Mouse (Mus musculus) adrenal gland, postnatal 25 days (tissue): ENCODE results near the gene 1700029P11Rik. TPM values are rescaled to one million over a fixed set of nuclear protein-coding genes. Genes with fewer than 3 reads are reported as not detected.

ENCODE experiments used
- DNase-seq: peaks from one replicate; pipeline ENCODE4 v3.0.0; 2021; ENCODE audit warnings: mixed read lengths
- total RNA-seq: library from RNA; stranded (reverse); gene quantifications from 2 replicates; pipeline ENCODE4 v1.2.3, GENCODE M21; 2021

The 1700029P11Rik gene
- total RNA-seq, 1 experiment from 2014 or later: not detected

- no peak for DNase-seq
Measured at GRCm38 (mm10) chr15:82014745-82015391, 34.5 kb downstream of the 1700029P11Rik start.

GRCm38 (mm10) chr15:82015392-82016100 is 35.2 kb downstream of the 1700029P11Rik start:
- DNase-seq: peak; percentile 39

DNA sequence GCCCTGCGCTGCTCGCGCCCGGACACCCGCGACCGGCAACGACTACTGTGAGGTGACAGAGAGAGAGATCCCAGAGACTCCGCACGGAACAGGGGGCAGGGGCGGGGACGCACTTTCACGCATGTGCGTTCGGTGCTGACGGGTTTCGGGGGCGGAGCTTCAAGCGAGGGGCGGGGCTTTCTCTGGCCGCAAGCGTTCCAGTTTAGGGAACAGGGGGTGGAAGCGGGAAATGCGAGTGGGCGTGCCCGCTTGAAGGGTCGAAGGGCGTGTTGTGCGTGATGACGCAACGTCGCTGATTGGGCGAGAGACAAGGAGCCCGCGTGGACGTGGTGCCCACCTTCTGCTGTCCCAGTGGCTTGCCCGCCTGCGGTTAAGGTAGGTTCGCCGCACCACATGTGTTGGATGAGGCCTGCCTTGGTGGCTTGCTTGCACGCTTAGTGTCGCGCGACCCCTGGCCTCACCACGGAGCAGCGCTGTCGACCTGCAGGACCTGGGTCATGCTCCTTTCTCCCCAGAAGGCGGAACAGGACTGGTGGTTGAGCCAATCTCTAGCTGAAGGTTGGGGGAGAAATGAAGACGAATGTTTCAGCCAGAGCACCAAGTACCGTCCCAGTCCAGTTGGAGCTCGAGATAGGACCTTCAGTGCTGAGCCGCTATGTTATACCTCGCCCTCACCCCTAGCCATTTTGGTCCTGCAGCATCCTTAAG is 35.9 kb downstream of the 1700029P11Rik start:
- peak; percentile 99 for DNase-seq

- DNase-seq: no peak
Measured at GRCm38 (mm10) chr15:82016830-82017229, 36.5 kb downstream of the 1700029P11Rik start.

GRCm38 (mm10) chr15:82017461-82017860 is 37.1 kb downstream of the 1700029P11Rik start:
- DNase-seq: no peak

GRCm38 (mm10) chr15:82019288-82019687 is 38.9 kb downstream of the 1700029P11Rik start:
- no peak for DNase-seq

- DNase-seq: peak; percentile 61
Measured at GRCm38 (mm10) chr15:82022535-82023088, 42.3 kb downstream of the 1700029P11Rik start.

DNA sequence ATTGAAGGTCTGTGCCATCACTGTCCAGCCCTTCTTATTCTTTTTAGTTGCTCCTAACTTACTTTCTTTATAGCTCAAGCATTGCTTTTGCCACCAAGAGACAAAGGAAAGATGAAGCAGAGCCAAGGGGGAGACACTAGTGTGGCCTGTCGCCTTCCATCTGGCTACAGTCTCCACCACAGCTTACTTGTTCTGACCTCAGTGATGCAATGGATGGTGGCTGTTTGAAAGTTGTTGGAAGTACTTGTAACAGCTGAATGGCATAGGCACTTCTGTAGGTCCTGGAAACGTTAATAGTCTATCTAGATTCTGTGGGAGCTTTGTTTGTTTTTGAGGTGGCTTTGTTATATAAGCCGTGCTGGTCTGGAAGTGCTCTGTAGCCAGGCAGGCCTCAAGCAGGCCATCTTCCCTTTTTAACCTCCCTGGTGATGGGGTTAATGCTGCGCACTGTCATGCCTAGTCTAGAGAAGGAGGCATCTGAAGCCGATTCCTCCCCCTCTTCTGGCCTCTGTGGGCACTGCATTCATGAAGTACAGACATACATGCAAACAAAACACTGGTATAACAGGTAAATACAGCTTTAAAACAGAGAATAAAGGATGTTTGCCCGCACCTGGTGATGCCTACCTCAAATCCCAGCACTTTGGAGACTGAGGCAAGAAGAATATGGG is 43.8 kb downstream of the 1700029P11Rik start:
- DNase-seq: no peak

DNA sequence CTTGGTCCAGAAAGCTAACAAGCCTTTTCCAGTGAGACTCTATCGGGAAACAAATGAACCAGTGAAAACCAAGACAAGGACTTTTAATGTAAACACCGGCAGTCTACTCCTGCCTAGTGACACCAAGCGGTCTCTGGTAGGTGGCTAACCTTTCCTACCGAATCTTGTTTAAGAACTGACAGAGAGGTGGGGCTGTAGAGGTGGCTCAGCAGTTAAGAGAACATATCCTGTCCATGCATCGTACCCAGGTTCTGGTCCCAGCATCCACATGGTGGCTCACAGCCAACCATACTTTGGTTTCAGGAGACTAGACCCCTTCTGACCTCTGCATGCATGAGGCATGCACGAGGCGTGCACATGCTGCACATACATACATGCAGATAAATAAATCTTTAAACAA is 46.9 kb downstream of the 1700029P11Rik start:
- DNase-seq: no peak

- DNase-seq: no peak
Measured at GRCm38 (mm10) chr15:82027726-82028125, 47.4 kb downstream of the 1700029P11Rik start.

Other genes with a start within 250 kb of the 1700029P11Rik start
- gene Zc3h7b, start 235.5 kb upstream of the 1700029P11Rik start, total RNA-seq: 70.0 and 84.2 TPM in 2 replicates
- gene Rangap1, start 235.0 kb upstream of the 1700029P11Rik start, total RNA-seq: 60.3 and 73.7 TPM in 2 replicates
- 111 and 146 TPM in 2 replicates for gene Tef, start 178.1 kb upstream of the 1700029P11Rik start, total RNA-seq
- gene Tob2, start 121.7 kb upstream of the 1700029P11Rik start, total RNA-seq: 72.3 and 86.1 TPM in 2 replicates
- 53.8 and 58.7 TPM in 2 replicates for gene Phf5a, start 108.6 kb upstream of the 1700029P11Rik start, total RNA-seq
- 641 and 903 TPM in 2 replicates for gene Aco2, start 108.2 kb upstream of the 1700029P11Rik start, total RNA-seq
- gene Polr3h, start 54.3 kb upstream of the 1700029P11Rik start, total RNA-seq: 21.4 and 28.9 TPM in 2 replicates
- 9.9 and 20.0 TPM in 2 replicates for gene Csdc2, start 43.8 kb upstream of the 1700029P11Rik start, total RNA-seq
- gene Pmm1, start 19.6 kb upstream of the 1700029P11Rik start, total RNA-seq: 70.2 and 103 TPM in 2 replicates
- 81.4 and 102 TPM in 2 replicates for gene Xrcc6, start 7.3 kb downstream of the 1700029P11Rik start, total RNA-seq
- 80.3 and 81.7 TPM in 2 replicates for gene Desi1, start 53.3 kb downstream of the 1700029P11Rik start, total RNA-seq
- 83.1 and 99.8 TPM in 2 replicates for gene Snu13, start 67.1 kb downstream of the 1700029P11Rik start, total RNA-seq
- not detected in 2 replicates for gene 4930407I10Rik, start 78.6 kb downstream of the 1700029P11Rik start, total RNA-seq
- 2.8 and 4.3 TPM in 2 replicates for gene Mei1, start 89.5 kb downstream of the 1700029P11Rik start, total RNA-seq
- gene Ccdc134, start 147.4 kb downstream of the 1700029P11Rik start, total RNA-seq: 11.2 and 11.3 TPM in 2 replicates
- gene Srebf2, start 166.6 kb downstream of the 1700029P11Rik start, total RNA-seq: 85.2 and 95.5 TPM in 2 replicates
- 0.24 and 0.48 TPM in 2 replicates for gene Shisa8, start 232.3 kb downstream of the 1700029P11Rik start, total RNA-seq
- 0.21 TPM in 1 of 2 replicates, not detected in the other for gene Tnfrsf13c, start 243.8 kb downstream of the 1700029P11Rik start, total RNA-seq